Mouse (Mus musculus) liver, adult 2 months (tissue): ENCODE measurements around the gene Macf1. TPM values are rescaled to one million over a fixed set of nuclear protein-coding genes. Genes with fewer than 3 reads are reported as not detected.

Experiments
- DNase-seq: peaks from one replicate; pipeline ENCODE4 v3.0.0-alpha.2; 2011; ENCODE audit warnings: low read depth, low spot score; ENCODE audit errors: extremely low read depth
- H3K27ac ChIP-seq: fragments of 200-500 bp; replicated peaks from 2 replicates; pipeline ENCODE4 v1.5.1; 2012; ENCODE audit warnings: low read depth, mild to moderate bottlenecking, control low read depth, inconsistent platforms, low read length; ENCODE audit not compliant: insufficient read depth
- H3K27me3 ChIP-seq: fragments of 200-500 bp; 2 replicates; pipeline ENCODE4 v1.6.1; 2012; ENCODE audit warnings: mild to moderate bottlenecking, moderate library complexity, low read length, inconsistent platforms; ENCODE audit not compliant: control insufficient read depth, insufficient read depth
- H3K36me3 ChIP-seq: fragments of 200-500 bp; 2 replicates; pipeline ENCODE4 v1.6.1; 2012; ENCODE audit warnings: low read length, inconsistent platforms; ENCODE audit not compliant: control insufficient read depth, insufficient read depth
- H3K4me1 ChIP-seq: fragments of 200-500 bp; 2 replicates; pipeline ENCODE4 v1.6.1; 2011; ENCODE audit warnings: low read length; ENCODE audit not compliant: control insufficient read depth, insufficient read depth
- H3K4me3 ChIP-seq: fragments of 200-500 bp; 2 replicates; pipeline ENCODE4 v1.5.1; 2011; ENCODE audit warnings: low read depth, mild to moderate bottlenecking, control low read depth, low read length, moderate library complexity; ENCODE audit not compliant: insufficient read depth
- H3K79me2 ChIP-seq: fragments of 200-500 bp; 2 replicates; pipeline ENCODE4 v1.6.1; 2012; ENCODE audit warnings: inconsistent platforms, mild to moderate bottlenecking, low read length, moderate library complexity; ENCODE audit not compliant: control insufficient read depth, insufficient read depth
- H3K9ac ChIP-seq: fragments of 200-500 bp; 2 replicates; pipeline ENCODE4 v1.6.1; 2012; ENCODE audit warnings: low read depth, mild to moderate bottlenecking, control low read depth, inconsistent platforms, low read length
- CTCF ChIP-seq: fragments of 200-500 bp; IDR thresholded peaks from 2 replicates; pipeline ENCODE4 v1.5.1; 2011; ENCODE audit warnings: low read depth, low read length, control low read depth
- POLR2A ChIP-seq: fragments of 200-500 bp; IDR thresholded peaks from 2 replicates; pipeline ENCODE4 v1.6.1; 2011; ENCODE audit warnings: low read length, control low read depth; ENCODE audit not compliant: insufficient read depth; ENCODE audit errors: extremely low read depth
- WGBS: fragments of 180-500 bp; shearing (Covaris S2); methylation state at CpG from one replicate; pipeline ENCODE4 v1.1.7; 2018; 5-methylcytosine and 5-hydroxymethylcytosine counted together
- polyA plus RNA-seq: library from polyadenylated mRNA; depleted of rRNA; stranded (reverse); fragments of >200 nt; gene quantifications from 2 replicates; pipeline ENCODE4 v1.2.3, GENCODE M21; 2012
- total RNA-seq: library from RNA; depleted of rRNA; stranded (reverse); fragments of >200 nt; gene quantifications from 2 replicates; pipeline ENCODE4 v1.2.3, GENCODE M21; 2014

Gene Macf1
- total and polyA plus RNA-seq, 2 experiments = 16.6 to 70.7 TPM

DNA sequence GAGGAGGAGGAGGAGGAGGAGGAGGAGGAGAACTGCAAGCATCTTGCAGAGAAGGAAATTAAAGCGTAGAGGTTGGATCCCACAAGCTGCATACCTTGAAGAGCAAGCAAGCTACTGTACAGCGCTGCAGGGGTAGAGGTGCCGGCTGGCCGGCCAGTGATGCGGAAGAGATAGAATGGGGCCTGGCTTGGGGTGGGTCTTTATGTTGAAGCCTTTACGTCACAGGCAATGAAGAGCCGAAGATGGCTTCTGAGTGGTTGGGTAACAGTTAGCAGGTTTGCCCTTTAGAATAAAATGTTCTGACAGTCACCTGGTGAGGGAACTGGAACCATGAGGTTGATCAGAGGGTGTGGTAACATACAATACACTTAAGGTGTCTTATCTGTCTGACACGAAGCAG lies 1.9 kb downstream of the Macf1 start:
- no peaks in the 10 kb centered on the region for H3K79me2 ChIP-seq
- no peak overlapping the region for H3K4me3 ChIP-seq
- no peaks in the 10 kb centered on the region for H3K36me3 ChIP-seq
- no peak overlapping the region for H3K27ac ChIP-seq
- TF ChIP-seq POLR2A (no peak), CTCF (no peak)
- H3K27me3 ChIP-seq = no peaks in the 10 kb centered on the region; the same call in 1 of the 2 replicates
- no peak for DNase-seq
- WGBS = 91% methylated on average over 8 of the region's 8 CpGs
- no peak overlapping the region for H3K9ac ChIP-seq
- no peaks in the 10 kb centered on the region for H3K4me1 ChIP-seq

DNA sequence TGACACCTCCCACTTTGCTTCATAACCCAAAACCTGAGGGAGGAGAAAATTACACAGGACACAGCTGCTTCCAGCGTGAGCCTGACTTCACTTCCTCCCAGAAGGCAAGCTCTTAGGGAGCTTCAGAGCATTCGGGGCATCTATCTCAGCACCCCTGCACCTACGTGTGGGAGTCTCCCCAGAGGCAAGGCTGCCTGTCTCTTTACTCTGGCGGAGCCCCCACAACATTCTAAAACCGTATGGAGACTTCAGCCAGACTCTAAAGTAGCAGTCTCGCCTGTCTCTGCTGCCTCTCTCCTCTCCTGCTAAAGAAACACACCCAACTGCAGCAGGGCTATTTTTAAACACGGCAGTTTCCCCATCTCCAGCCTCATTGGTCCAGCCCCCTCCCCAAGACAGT lies 3.2 kb downstream of the Macf1 start:
- H3K4me3 ChIP-seq = no peak overlapping the region

DNA sequence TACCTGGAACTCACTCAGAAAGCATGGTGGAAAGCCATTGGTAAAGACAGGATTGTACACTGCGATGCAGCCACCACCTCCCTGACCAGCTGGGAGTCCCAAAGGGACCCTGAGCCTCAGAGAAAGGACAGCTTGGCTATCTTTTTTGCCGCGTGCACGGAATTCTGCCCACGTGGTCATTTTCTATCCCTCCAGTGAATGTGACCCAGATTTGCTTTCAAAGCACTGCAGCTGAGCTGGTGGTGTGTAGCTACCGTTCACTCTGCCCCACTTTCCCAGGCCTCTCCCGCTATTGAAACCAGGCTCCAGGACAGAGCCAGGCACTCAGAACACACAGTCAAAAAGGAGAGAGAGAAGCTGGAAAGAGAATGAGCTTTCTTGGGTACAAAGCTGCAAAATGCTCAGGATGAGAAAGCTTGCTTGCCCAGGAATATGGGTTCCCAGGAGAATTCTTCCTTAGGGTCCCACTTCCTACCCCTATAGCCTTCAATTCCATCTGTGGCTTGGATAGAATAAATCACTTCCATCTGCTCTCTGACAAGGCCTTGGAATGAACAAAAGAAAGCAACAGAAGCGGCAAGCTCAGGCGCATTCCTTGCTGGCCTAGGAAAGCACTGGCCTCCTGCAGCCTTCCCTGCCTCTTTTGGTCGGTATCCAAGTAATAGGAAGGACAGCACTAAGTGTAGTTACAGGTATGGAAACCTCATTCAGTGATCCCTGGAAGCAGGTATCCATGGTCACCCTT lies 6.9 kb downstream of the Macf1 start:
- Histone ChIP-seq H3K4me3 (no peak overlapping the region), H3K36me3 (no peaks in the 10 kb centered on the region), H3K4me1 (no peaks in the 10 kb centered on the region), H3K79me2 (no peaks in the 10 kb centered on the region), H3K9ac (no peak overlapping the region), H3K27ac (no peak overlapping the region), H3K27me3 (no peaks in the 10 kb centered on the region)
- 80% methylated on average over 10 of the region's 10 CpGs for WGBS
- DNase-seq = no peak
- TF ChIP-seq CTCF (no peak), POLR2A (no peak)

More for the DNA sequence above, 3.2 kb downstream of the Macf1 start:
- no peak overlapping the region for H3K27ac ChIP-seq
- 81% methylated on average over 7 of the region's 7 CpGs for WGBS
- H3K36me3 ChIP-seq = no peaks in the 10 kb centered on the region
- no peak for DNase-seq
- H3K27me3 ChIP-seq = no peaks in the 10 kb centered on the region
- H3K9ac ChIP-seq = no peak overlapping the region
- H3K79me2 ChIP-seq = no peaks in the 10 kb centered on the region
- H3K4me1 ChIP-seq = no peaks in the 10 kb centered on the region
- TF ChIP-seq POLR2A (no peak), CTCF (no peak)

DNA sequence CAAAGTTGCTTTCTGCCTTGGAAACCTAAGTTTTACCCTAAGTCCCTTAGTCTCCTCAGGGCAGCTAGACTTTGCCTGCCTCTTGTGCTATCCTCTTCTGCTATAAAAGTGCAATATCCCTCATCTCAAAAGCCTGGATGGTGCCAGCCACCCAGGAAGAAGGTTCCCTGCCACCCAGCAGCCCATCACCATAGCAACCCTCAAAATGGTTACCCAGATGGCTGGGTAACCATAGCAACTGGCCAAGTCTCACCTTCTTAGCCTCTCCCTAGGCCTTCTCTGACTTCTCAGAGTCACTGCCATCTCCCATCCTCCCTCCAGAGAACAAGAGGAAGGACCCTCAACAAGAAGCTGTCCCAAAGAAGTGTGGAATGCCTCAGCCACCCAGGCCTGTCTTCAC lies 13.6 kb downstream of the Macf1 start:
- H3K4me1 ChIP-seq = no peaks in the 10 kb centered on the region; the same call in 1 of the 2 replicates
- H3K27ac ChIP-seq = no peak overlapping the region
- no peaks in the 10 kb centered on the region for H3K36me3 ChIP-seq
- H3K4me3 ChIP-seq = no peak overlapping the region
- no peaks in the 10 kb centered on the region for H3K79me2 ChIP-seq
- no peaks in the 10 kb centered on the region for H3K27me3 ChIP-seq
- no peak overlapping the region for H3K9ac ChIP-seq
- no peak for DNase-seq
- no peak for TF ChIP-seq POLR2A
- no peak for TF ChIP-seq CTCF

- Histone ChIP-seq H3K79me2 (no peaks in the 10 kb centered on the region), H3K27me3 (no peaks in the 10 kb centered on the region), H3K4me1 (peaks cover 5% of the 10 kb centered on the region), H3K27ac (no peak overlapping the region), H3K9ac (no peak overlapping the region), H3K4me3 (no peak overlapping the region), H3K36me3 (no peaks in the 10 kb centered on the region)
- WGBS = 82% methylated on average over 6 of the region's 6 CpGs
- TF ChIP-seq CTCF (no peak), POLR2A (no peak)
- DNase-seq = no peak
Measured at GRCm38 (mm10) chr4:123669696-123670095, 14.5 kb downstream of the Macf1 start.

GRCm38 (mm10) chr4:123667260-123667867 lies 16.8 kb downstream of the Macf1 start:
- Histone ChIP-seq H3K9ac (no peak overlapping the region), H3K4me3 (no peak overlapping the region), H3K36me3 (no peaks in the 10 kb centered on the region), H3K79me2 (peaks cover 3% of the 10 kb centered on the region), H3K4me1 (peaks cover 7% of the 10 kb centered on the region), H3K27ac (no peak overlapping the region), H3K27me3 (no peaks in the 10 kb centered on the region)
- TF ChIP-seq CTCF = peak; percentile 64
- no peak for TF ChIP-seq POLR2A
- WGBS = 16% methylated on average over 1 of the region's 1 CpGs
- DNase-seq = peak; percentile 68
